Mouse (Mus musculus): Measurements from ENCODE around the gene Anapc15. TPM values are rescaled to one million over a fixed set of nuclear protein-coding genes. Genes with fewer than 3 reads are reported as not detected.
"Not testable (repeated sequence)": the region's sequence is repeated elsewhere in the genome, so short reads cannot be mapped to it uniquely, and the experiment has no call there.

The Anapc15 gene
- polyA plus RNA-seq, 2 experiments: 60.5 to 68.9 TPM

DNA sequence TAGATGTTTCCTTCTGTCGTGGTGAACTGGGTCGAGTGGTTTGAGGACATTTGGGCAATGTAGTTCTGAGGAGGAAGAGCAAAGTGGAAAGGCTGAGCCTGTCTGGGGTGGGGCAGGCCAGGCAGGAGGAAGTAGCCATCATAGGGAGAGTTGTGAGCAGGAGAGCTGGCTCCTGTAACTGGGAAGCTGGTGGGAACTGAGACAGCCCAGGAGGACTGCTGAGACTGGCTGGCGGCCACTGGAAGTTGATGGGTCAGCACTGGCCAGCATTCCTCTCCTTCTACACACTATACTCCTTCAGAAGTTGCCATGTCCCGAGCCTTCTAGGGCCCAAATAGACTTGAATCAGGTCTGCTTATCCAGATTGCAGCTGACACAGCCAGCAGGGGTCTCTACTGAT lies 44.9 kb downstream of the Anapc15 start:
- Histone ChIP-seq H3K27me3 (ENCODE audit: control insufficient read depth, insufficient read depth, low read length) (no peaks in the 10 kb centered on the region), H3K9ac (ENCODE audit: low read depth, low read length, severe bottlenecking) (peak overlapping the region; percentile 1; the same call in 1 of the 2 replicates), H3K27ac (replicated peaks; ENCODE audit: low read depth, low read length) (no peak overlapping the region), H3K4me2 (replicated peaks; ENCODE audit: low read depth, low read length, severe bottlenecking) (no peak overlapping the region), H3K9me3 (ENCODE audit: control insufficient read depth, low read length) (no peaks in the 10 kb centered on the region), H3K4me3 (replicated peaks; ENCODE audit: low read length) (no peak overlapping the region), H3K36me3 (ENCODE audit: control insufficient read depth, insufficient read depth, low read length) (peaks cover 39% of the 10 kb centered on the region), H3K4me1 (ENCODE audit: control insufficient read depth, insufficient read depth, low read length) (peaks cover 12% of the 10 kb centered on the region)
- WGBS: 81% methylated on average over 4 of the region's 4 CpGs
- no peak for ATAC-seq (ENCODE audit: low FRiP score, low read depth)
- no peak for TF ChIP-seq POLR2A (IDR thresholded peaks at IDR 0.05; ENCODE audit: borderline replicate concordance, extremely low read depth, insufficient read depth, insufficient read length)
- no peak for DNase-seq (ENCODE audit: low spot score)

DNA sequence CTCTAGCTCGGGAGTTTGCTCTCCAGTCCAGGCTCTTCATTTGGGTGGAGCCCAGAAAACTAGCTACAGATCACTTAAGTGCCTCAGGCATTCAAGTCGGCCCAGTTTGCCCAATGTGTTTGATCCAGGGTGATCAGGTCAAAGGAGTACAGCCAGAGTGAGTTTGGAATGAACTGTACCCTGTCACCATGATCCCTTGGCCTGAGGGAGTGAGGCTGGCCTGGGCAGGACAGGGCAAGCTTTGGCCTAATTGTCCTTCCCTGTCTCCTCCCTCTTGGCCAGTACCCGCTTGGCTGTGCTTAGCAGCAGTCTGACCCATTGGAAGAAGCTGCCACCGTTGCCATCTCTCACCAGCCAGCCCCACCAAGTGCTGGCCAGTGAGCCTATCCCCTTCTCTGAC lies 46.6 kb downstream of the Anapc15 start:
- Histone ChIP-seq H3K4me1 (ENCODE audit: control insufficient read depth, insufficient read depth, low read length) (peaks cover 7% of the 10 kb centered on the region), H3K27ac (replicated peaks; ENCODE audit: low read depth, low read length) (no peak overlapping the region), H3K9ac (ENCODE audit: low read depth, low read length, severe bottlenecking) (no peak overlapping the region), H3K9me3 (ENCODE audit: control insufficient read depth, low read length) (no peaks in the 10 kb centered on the region), H3K4me3 (replicated peaks; ENCODE audit: low read length) (no peak overlapping the region), H3K36me3 (ENCODE audit: control insufficient read depth, insufficient read depth, low read length) (peaks cover 49% of the 10 kb centered on the region), H3K4me2 (replicated peaks; ENCODE audit: low read depth, low read length, severe bottlenecking) (no peak overlapping the region), H3K27me3 (ENCODE audit: control insufficient read depth, insufficient read depth, low read length) (no peaks in the 10 kb centered on the region)
- no peak for TF ChIP-seq POLR2A (IDR thresholded peaks at IDR 0.05; ENCODE audit: borderline replicate concordance, extremely low read depth, insufficient read depth, insufficient read length)
- ATAC-seq (ENCODE audit: low FRiP score, low read depth): no peak
- 80% methylated on average over 4 of the region's 4 CpGs for WGBS
- no peak for DNase-seq (ENCODE audit: low spot score)

DNA sequence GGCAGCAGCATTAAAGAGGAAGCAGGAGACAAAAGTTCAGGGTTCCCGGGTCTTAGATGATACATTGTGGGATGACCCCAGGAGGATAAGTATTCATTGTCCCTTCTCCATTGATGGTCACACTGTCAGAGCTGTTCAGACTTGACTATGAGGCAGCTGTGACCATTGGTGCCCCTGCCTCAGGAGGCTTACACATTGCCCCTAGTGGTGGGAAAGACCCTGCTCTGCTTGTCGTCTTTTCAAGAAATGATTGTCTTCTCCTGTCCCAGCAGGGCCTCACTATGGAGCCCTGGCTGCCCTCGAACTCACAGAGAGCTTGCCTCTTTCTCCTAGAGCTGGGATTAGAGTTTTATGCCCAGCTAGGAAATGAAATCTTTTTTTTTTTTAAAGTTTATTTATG lies 48.5 kb downstream of the Anapc15 start:
- DNase-seq (ENCODE audit: low spot score) (no peak), ATAC-seq (ENCODE audit: low FRiP score, low read depth) (no peak)
- Histone ChIP-seq H3K36me3 (ENCODE audit: control insufficient read depth, insufficient read depth, low read length) (peaks cover 49% of the 10 kb centered on the region), H3K9ac (ENCODE audit: low read depth, low read length, severe bottlenecking) (no peak overlapping the region), H3K4me2 (replicated peaks; ENCODE audit: low read depth, low read length, severe bottlenecking) (no peak overlapping the region), H3K9me3 (ENCODE audit: control insufficient read depth, low read length) (no peaks in the 10 kb centered on the region), H3K27ac (replicated peaks; ENCODE audit: low read depth, low read length) (no peak overlapping the region), H3K4me3 (replicated peaks; ENCODE audit: low read length) (no peak overlapping the region), H3K27me3 (ENCODE audit: control insufficient read depth, insufficient read depth, low read length) (no peaks in the 10 kb centered on the region), H3K4me1 (ENCODE audit: control insufficient read depth, insufficient read depth, low read length) (0 out of 2 replicates have a peak, but pooled peaks cover 2% of the 10 kb centered on the region)
- no peak for TF ChIP-seq POLR2A (IDR thresholded peaks at IDR 0.05; ENCODE audit: borderline replicate concordance, extremely low read depth, insufficient read depth, insufficient read length)
- WGBS: 67% methylated on average over 3 of the region's 3 CpGs

DNA sequence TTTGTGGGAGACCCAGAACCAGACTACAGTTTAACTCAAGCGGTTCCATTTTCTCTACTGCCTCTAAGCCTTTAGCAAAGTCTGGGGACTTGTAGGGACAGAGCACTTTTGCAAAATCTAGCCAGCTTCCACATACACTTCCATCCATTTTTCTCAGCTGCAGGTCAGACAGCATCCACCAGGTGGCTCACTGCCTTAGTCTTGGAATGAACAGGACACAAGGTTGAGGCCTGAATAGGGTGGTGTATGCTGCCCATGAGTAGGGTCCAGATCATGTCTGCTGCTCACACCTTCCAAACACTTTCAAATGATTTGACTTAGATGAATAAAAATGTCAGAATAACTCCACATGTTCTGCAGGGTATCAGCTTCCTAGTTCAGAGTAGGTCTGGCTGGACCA lies 54.6 kb downstream of the Anapc15 start:
- 26% methylated on average over 1 of the region's 1 CpGs for WGBS
- peak; percentile 57 for DNase-seq (ENCODE audit: low spot score)
- ATAC-seq (ENCODE audit: low FRiP score, low read depth): peak; percentile 70
- no peaks in the 10 kb centered on the region for H3K27me3 ChIP-seq (ENCODE audit: control insufficient read depth, insufficient read depth, low read length)
- H3K4me2 ChIP-seq (replicated peaks; ENCODE audit: low read depth, low read length, severe bottlenecking): no peak overlapping the region
- TF ChIP-seq POLR2A (IDR thresholded peaks at IDR 0.05; ENCODE audit: borderline replicate concordance, extremely low read depth, insufficient read depth, insufficient read length): no peak
- H3K36me3 ChIP-seq (ENCODE audit: control insufficient read depth, insufficient read depth, low read length): peaks cover 13% of the 10 kb centered on the region
- H3K27ac ChIP-seq (replicated peaks; ENCODE audit: low read depth, low read length): no peak overlapping the region
- no peaks in the 10 kb centered on the region for H3K9me3 ChIP-seq (ENCODE audit: control insufficient read depth, low read length)
- H3K9ac ChIP-seq (ENCODE audit: low read depth, low read length, severe bottlenecking): no peak overlapping the region
- H3K4me3 ChIP-seq (replicated peaks; ENCODE audit: low read length): no peak overlapping the region
- H3K4me1 ChIP-seq (ENCODE audit: control insufficient read depth, insufficient read depth, low read length): no peaks in the 10 kb centered on the region

DNA sequence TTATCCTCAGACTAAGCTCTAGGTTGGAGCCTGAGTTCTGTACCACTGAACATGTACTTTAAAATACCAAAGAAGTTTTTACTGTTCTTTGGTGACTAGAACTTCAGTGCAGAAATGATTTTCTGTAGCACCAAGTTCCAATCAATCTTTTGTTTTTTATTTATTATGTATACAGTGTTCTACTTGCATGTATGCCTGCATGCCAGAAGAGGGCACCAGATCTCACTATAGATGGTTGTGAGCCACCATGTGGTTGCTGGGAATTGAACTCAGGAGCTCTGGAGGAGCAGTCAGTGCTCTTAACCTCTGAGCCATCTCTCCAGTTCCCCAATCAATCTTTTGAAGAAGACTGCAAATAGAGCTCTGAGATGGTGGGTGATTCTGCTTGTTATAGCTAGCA lies 62.4 kb downstream of the Anapc15 start:
- not testable (repeated sequence) for H3K9me3 ChIP-seq (ENCODE audit: control insufficient read depth, low read length); H3K4me1 ChIP-seq (ENCODE audit: control insufficient read depth, insufficient read depth, low read length); ATAC-seq (ENCODE audit: low FRiP score, low read depth); H3K27me3 ChIP-seq (ENCODE audit: control insufficient read depth, insufficient read depth, low read length); H3K36me3 ChIP-seq (ENCODE audit: control insufficient read depth, insufficient read depth, low read length); H3K4me2 ChIP-seq (replicated peaks; ENCODE audit: low read depth, low read length, severe bottlenecking); DNase-seq (ENCODE audit: low spot score); H3K9ac ChIP-seq (ENCODE audit: low read depth, low read length, severe bottlenecking); H3K27ac ChIP-seq (replicated peaks; ENCODE audit: low read depth, low read length); H3K4me3 ChIP-seq (replicated peaks; ENCODE audit: low read length)

DNA sequence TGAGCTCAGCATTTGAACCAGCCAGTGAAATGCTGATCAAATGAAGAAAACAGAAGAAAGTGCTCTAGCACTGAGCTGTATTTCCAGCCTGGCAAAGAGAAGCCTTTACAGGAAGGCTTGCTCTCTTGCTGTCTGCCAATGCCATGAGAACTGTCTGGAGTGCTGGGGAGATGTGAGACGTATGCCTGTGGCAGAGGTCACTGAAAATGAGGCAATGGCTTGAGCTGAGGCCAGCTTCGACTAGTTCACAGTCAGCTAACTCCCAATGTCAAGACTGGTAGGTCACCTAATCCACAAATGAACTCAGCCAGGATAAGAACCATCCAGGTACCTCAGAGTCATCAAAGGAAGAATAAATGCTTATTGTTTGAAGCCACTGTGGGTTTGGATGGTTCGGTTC lies 64.6 kb downstream of the Anapc15 start:
- 83% methylated on average over 3 of the region's 3 CpGs for WGBS
- no peak for TF ChIP-seq POLR2A (IDR thresholded peaks at IDR 0.05; ENCODE audit: borderline replicate concordance, extremely low read depth, insufficient read depth, insufficient read length)
- H3K36me3 ChIP-seq (ENCODE audit: control insufficient read depth, insufficient read depth, low read length): no peaks in the 10 kb centered on the region
- no peak overlapping the region for H3K27ac ChIP-seq (replicated peaks; ENCODE audit: low read depth, low read length)
- H3K9me3 ChIP-seq (ENCODE audit: control insufficient read depth, low read length): no peaks in the 10 kb centered on the region
- H3K9ac ChIP-seq (ENCODE audit: low read depth, low read length, severe bottlenecking): no peak overlapping the region
- no peaks in the 10 kb centered on the region for H3K27me3 ChIP-seq (ENCODE audit: control insufficient read depth, insufficient read depth, low read length)
- H3K4me2 ChIP-seq (replicated peaks; ENCODE audit: low read depth, low read length, severe bottlenecking): no peak overlapping the region
- no peak overlapping the region for H3K4me3 ChIP-seq (replicated peaks; ENCODE audit: low read length)
- ATAC-seq (ENCODE audit: low FRiP score, low read depth) (no peak), DNase-seq (ENCODE audit: low spot score) (no peak)
- H3K4me1 ChIP-seq (ENCODE audit: control insufficient read depth, insufficient read depth, low read length): peaks cover 3% of the 10 kb centered on the region; the same call in 1 of the 2 replicates

Measured in limb, embryonic 14.5 days (tissue).